Mouse (Mus musculus): ENCODE results near the gene Plin2.
"Not testable (repeated sequence)": the region's sequence is repeated elsewhere in the genome, so short reads cannot be mapped to it uniquely, and the experiment has no call there.

Gene Plin2

DNA sequence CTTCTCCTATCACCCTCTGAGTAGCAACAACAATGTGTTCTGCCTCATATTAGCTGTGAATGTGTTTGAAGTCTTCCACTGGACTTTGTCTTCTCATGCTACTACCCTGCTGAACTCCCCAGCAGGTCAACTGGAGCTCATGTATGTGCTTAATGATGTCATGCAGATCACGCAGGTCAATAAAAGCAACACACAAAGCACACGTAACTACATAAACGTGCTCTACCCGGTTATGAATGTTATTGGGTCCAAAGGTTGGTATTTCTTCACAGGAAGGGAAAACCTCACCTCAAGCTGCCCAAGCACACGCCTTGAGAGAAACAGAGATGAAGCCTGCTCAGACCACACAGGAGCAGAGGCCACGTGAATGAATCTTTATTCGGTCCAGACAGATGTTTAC is 43.4 kb downstream of the Plin2 start:
- DNase-seq (ENCODE audit: low read depth), result not testable (repeated sequence)

DNA sequence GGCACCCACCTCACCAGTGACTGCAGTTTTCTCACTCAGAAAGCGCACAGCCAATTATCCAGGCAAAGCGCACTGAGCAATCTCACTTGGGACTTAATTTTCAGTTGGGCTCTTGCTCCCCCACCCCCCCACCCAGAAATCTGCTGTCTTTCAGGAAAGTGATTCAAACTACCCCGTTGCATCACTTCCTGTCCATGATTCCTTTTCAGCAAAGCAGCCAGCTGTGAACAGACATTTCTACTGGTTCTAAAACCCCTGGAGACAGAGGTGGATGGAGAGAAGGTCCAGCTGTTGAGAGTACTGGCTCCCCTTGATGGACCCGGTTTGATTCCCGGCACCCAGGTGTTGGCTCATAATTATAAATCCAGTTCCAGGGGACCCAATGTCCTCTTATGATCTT is 44.4 kb downstream of the Plin2 start:
- no peak for DNase-seq (ENCODE audit: low read depth)

DNA sequence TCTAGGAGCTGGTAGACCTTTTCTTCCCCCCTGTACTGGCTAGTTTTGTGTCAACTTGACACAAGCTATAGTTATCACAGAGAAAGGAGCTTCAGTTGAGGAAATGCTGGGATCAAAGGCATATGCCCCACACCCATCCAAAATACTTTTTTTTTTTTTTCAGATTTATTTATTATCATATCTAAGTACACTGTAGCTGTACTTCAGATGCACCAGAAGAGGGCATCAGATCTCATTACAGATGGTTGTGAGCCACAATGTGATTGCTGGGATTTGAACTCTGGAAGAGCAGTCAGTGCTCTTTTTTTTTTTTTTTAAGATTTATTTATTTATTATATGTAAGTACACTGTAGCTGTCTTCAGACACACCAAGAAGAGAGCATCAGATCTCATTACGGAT is 47.3 kb downstream of the Plin2 start:
- DNase-seq (ENCODE audit: low read depth), result not testable (repeated sequence)

DNA sequence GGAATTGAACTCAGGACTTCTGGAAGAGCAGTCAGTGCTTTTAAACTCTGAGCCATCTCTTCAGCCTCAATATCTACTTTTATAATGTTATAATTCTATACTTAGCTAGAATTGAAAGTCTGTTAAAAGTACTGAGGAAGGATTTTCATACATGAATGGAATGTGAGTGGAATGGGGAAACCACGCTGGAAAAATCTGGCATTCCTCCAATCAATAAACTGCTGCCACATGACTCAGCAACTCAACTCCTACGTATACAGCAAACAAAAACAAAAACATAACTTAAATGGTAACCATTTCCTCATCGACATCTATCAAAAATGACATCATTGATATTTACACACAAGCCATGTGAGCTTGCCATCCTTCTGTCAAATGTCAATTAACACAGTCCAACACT is 47.7 kb downstream of the Plin2 start:
- no peak for DNase-seq (ENCODE audit: low read depth)

DNA sequence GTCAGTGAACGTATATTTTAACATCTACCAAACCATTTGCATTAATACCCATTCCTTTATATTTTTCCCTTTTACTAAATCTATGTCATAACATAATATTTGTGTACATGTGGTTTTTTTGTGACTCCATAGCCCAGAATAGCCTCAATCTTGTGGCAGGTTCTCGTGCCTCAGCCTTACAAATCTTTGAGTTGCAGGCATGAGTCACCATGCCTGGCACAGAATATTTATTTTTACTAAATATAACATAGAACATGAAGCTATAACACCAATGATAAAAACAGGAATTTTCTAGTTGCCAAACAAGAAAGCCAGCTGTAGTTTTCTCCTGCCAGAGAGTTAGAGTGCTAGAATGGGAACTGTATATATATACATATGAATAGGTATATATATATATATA is 49.4 kb downstream of the Plin2 start:
- no peak for DNase-seq (ENCODE audit: low read depth)

DNA sequence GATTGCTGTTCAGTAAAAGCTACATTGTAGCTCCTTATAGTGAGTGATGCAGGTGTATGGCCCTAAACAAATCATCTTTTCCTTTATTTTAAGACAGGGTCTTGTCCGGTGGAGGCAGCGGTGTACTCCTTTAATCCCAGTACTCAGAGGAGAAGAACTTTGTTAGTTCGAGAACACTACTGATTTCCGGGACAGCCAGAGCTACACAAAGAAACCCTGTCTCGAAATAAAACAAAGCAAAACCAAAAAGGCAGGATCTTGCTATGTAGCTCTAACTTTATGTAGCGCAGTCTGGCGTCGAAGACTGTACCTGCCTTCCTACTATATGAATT is 57.6 kb downstream of the Plin2 start:
- DNase-seq (ENCODE audit: low read depth), result peak; percentile 12

DNA sequence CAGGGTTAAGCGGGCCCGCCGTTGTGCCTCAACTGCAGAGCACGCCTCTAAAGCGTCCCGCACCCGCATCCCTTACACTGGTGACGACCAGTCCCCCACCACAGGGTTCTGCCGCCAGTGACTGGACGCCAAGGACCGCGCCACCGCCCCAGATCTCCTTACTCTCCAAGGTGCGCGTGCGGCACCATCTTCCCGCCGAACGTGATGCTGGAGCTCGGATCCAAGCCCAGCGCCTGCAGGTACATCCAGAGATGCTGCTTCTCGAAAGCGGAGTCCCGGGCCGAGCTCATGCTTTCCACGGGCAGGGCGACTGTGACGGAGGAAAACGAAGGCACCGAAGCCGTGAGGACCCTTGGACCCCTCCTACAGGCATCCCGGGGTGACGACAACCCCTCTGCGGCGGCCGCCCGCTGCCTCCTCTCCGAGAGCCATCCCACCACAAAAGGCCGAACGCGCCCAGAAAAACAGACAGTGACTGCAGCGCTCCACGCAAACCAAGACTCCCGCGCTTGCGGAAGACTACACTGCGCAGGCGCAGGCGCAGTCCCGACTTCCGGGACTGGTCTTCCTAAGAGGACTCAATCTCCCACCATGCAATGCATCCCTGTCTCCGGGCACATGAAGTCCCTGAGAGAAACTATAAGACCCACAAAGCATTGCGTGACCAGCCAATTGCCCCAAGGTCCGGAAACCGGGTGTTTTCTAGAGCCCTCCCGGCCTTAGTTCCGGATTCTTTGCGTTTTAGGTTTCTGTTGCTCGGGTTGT is 58.2 kb downstream of the Plin2 start, which contains the start of gene Haus6:
Gene Haus6, minus strand, starts transcription at position 532 of the 765 bp plus-strand sequence.
- peak; percentile 90 for DNase-seq (ENCODE audit: low read depth)
